Mouse (Mus musculus): ENCODE results near the gene Rufy1. TPM values are rescaled to one million over a fixed set of nuclear protein-coding genes. Genes with fewer than 3 reads are reported as not detected.

Rufy1 gene
- polyA plus RNA-seq, 1 experiment from 2014 or later = 27.0 TPM

DNA sequence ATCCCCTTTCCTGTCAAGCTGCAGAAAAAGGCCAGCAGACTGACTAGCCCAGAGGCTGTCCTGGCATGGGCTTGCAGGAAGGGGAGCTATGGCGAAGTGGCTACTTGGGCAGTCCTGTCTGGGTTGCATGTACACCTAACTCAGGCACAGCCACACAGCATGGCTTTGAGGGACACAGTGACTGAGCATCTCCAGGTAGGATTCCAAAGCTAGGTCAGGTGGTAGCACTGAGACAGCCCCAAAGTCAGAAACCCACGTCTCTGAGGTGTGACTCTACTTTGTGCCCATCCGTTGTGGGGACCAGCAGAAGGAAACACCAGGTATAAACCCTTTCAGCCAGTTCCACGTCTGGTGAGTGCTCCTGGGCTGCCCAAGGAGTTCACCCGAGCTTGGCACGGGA lies 37.6 kb downstream of the Rufy1 start:
- 88% methylated on average over 6 of the region's 6 CpGs for WGBS
- H3K4me2 ChIP-seq (replicated peaks) = no peak overlapping the region
- no peak overlapping the region for H3K9ac ChIP-seq
- peaks cover 64% of the 10 kb centered on the region for H3K36me3 ChIP-seq
- no peaks in the 10 kb centered on the region for H3K9me3 ChIP-seq (replicated peaks)
- H3K4me1 ChIP-seq = no peaks in the 10 kb centered on the region
- H3K4me3 ChIP-seq (replicated peaks) = no peak overlapping the region
- H3K27ac ChIP-seq (replicated peaks) = no peak overlapping the region
- no peak for ATAC-seq (ENCODE audit: insufficient number of reproducible peaks, low FRiP score, low TSS enrichment, low read depth)
- H3K27me3 ChIP-seq = no peaks in the 10 kb centered on the region

DNA sequence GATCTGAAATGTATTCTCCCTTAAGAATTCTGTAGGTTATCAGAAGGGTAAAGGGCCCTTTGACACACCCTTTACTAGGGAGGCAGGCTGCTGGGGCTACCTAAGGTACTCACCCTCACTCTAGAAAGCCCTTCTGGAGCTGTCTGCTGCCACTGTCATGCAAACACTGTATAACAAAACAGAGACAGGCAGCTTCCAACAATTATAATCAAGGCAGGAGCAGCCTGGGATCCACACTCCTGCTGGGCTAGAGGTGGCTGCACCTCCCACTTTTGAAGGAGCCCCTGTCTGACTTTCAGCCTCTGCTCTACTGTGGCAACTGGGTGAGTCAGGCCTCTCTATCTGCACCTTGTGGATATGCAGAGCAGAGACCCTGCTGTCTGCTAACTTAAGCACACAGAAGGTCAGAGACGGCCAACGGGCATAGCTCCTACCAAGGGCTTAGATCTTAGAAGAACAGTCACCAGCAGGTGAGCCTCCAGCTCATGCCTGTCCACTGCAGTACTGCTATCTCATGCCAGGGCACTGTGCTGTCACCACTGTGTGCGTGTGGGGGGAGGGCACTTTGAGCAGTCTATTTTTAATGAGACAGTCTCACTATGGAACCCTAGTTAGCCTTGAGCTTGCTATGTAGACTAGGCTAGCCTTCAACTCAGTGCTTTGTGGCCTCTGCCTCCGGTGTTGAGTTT lies 39.5 kb downstream of the Rufy1 start:
- H3K4me3 ChIP-seq (replicated peaks) = no peak overlapping the region
- no peak overlapping the region for H3K27ac ChIP-seq (replicated peaks)
- H3K9ac ChIP-seq = no peak overlapping the region
- H3K36me3 ChIP-seq = peaks cover 64% of the 10 kb centered on the region
- H3K9me3 ChIP-seq (replicated peaks) = no peaks in the 10 kb centered on the region
- H3K4me2 ChIP-seq (replicated peaks) = no peak overlapping the region
- H3K27me3 ChIP-seq = no peaks in the 10 kb centered on the region
- WGBS = 88% methylated on average over 4 of the region's 4 CpGs
- no peaks in the 10 kb centered on the region for H3K4me1 ChIP-seq
- no peak for ATAC-seq (ENCODE audit: insufficient number of reproducible peaks, low FRiP score, low TSS enrichment, low read depth)

DNA sequence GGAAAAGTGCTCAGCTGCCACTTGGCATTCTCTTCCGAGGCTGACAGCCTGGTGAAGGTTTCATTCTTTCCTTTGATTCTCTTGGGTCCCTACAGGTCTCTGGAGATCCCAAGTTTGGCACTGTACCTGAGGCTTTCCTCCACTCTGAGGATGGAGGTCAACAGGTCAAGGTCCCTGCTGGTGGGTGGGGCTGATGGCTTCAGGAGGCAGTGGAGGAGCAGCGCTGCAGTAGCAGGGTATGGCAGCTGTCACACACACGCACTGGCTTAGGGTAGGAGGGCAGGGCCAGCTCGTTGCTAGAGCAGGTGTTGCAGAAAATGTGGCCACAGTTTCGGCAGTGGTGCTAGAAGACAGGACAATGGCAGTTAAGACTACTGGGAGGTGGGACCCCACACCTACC lies 41.3 kb downstream of the Rufy1 start:
- Histone ChIP-seq H3K9ac (no peak overlapping the region), H3K4me3 (replicated peaks) (no peak overlapping the region), H3K27ac (replicated peaks) (no peak overlapping the region), H3K4me1 (no peaks in the 10 kb centered on the region), H3K4me2 (replicated peaks) (no peak overlapping the region), H3K36me3 (peaks cover 68% of the 10 kb centered on the region), H3K9me3 (replicated peaks) (no peaks in the 10 kb centered on the region), H3K27me3 (no peaks in the 10 kb centered on the region)
- WGBS = 64% methylated on average over 5 of the region's 5 CpGs
- no peak for ATAC-seq (ENCODE audit: insufficient number of reproducible peaks, low FRiP score, low TSS enrichment, low read depth)

DNA sequence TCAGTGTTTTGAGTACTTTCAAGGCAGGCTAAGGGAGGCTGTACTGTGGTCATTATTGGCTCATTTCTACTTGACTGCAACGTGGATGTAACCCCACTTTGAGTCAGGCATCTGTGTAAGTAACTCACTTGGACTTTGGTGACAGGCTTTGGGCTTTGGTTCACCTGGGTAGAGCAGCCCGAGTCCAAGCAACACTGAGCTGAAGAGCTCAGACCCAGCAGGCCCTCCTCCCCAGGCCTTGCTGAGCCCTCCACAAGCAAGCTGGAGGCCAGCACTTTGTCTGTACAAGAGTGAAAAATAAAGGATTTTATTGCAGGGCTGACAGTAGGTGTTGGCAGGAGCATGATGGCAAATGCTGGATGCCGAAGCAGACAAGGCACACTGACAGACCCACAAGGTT lies 41.9 kb downstream of the Rufy1 start:
- Histone ChIP-seq H3K9ac (no peak overlapping the region), H3K4me1 (no peaks in the 10 kb centered on the region), H3K36me3 (peaks cover 66% of the 10 kb centered on the region), H3K27ac (replicated peaks) (no peak overlapping the region), H3K9me3 (replicated peaks) (no peaks in the 10 kb centered on the region), H3K4me2 (replicated peaks) (no peak overlapping the region), H3K4me3 (replicated peaks) (no peak overlapping the region), H3K27me3 (no peaks in the 10 kb centered on the region)
- no peak for ATAC-seq (ENCODE audit: insufficient number of reproducible peaks, low FRiP score, low TSS enrichment, low read depth)
- WGBS = 64% methylated on average over 3 of the region's 3 CpGs

DNA sequence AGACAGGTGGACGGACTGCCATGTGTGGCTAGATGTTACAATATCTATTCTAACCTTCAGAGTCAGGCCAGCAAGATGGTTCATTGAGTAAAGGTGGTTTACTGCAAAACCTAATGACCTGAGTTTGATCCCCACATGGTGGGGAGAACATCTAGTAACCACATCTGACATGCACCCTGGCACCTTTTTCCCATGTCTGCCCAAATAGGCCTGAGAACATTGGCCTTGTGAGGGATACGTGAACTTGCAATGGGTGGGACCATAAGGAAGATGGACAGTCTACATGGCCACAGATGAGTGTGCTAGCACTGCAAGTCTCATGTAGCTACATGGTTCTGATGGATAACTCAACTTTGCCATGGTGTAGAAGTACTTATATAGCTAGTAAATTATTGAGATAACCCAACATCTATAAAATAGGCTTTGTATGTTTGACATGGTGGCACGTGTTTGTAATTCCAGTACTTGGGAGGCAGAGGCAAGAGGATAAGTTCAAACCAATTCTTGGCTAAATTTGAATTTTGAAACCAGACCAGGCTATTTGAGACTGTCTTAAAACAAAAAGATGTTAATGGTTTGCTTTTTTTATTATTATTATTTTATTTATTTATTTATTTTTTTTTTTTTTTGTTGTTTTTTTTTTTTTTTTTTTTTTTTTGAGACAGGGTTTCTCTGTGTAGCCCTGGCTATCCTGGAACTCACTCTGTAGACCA lies 42.6 kb downstream of the Rufy1 start:
- no peaks in the 10 kb centered on the region for H3K27me3 ChIP-seq
- 91% methylated on average over 3 of the region's 3 CpGs for WGBS

DNA sequence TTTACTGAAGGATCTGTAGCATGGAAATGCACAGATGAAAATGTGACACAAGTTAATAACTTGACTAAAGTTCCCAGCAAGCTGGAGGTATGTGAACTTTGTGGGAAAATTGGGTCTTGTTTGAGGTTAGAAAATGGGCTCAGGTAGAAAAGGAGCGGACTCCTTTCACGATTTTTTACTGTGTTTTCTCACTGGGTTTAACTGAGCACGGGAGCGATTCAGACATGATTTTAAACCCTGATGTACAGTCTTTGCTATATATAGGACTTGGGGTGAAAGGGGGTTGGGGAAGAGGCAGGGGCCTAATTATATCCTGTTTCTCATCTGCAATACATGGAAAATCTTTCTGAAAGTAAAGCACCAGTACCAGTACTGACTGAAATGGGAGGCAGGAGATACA lies 43.2 kb downstream of the Rufy1 start:
- H3K9ac ChIP-seq = no peak overlapping the region
- ATAC-seq (ENCODE audit: insufficient number of reproducible peaks, low FRiP score, low TSS enrichment, low read depth) = no peak
- WGBS = 81% methylated on average over 4 of the region's 4 CpGs
- H3K4me2 ChIP-seq (replicated peaks) = no peak overlapping the region
- H3K27me3 ChIP-seq = no peaks in the 10 kb centered on the region
- H3K36me3 ChIP-seq = peaks cover 66% of the 10 kb centered on the region
- no peak overlapping the region for H3K27ac ChIP-seq (replicated peaks)
- H3K4me1 ChIP-seq = no peaks in the 10 kb centered on the region
- H3K4me3 ChIP-seq (replicated peaks) = no peak overlapping the region
- no peaks in the 10 kb centered on the region for H3K9me3 ChIP-seq (replicated peaks)

More for the DNA sequence above, 42.6 kb downstream of the Rufy1 start:
- no peak overlapping the region for H3K9ac ChIP-seq
- no peak overlapping the region for H3K4me3 ChIP-seq (replicated peaks)
- H3K36me3 ChIP-seq = peaks cover 63% of the 10 kb centered on the region
- no peak overlapping the region for H3K4me2 ChIP-seq (replicated peaks)
- ATAC-seq (ENCODE audit: insufficient number of reproducible peaks, low FRiP score, low TSS enrichment, low read depth) = no peak; the same call in 1 of the 2 replicates
- H3K27ac ChIP-seq (replicated peaks) = no peak overlapping the region
- no peaks in the 10 kb centered on the region for H3K9me3 ChIP-seq (replicated peaks)
- no peaks in the 10 kb centered on the region for H3K4me1 ChIP-seq

DNA sequence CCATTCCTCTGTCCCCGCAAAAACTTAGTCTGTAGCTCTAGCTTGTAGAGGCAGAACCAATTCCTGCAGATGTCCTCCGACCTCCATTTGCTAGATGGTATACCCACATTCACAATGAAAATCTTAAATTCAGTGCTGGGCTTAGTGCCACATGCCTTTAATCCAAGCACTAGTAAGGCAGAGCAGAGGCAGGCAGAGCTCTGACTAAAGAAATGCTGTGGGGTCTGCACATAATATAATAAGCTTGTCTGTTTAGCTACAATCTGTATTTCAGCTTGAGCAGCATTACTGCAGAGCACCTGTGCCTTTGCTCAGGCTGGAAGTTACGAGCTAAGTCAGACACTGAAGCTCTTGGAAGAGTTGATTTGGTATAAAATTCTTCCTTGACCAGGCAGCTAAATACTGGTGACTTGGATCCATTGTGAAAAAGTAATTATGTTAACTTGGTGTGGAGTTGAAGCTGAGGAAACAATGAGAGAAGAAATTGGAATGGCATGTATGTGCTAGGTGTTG lies 43.7 kb downstream of the Rufy1 start:
- Histone ChIP-seq H3K27me3 (no peaks in the 10 kb centered on the region), H3K9me3 (replicated peaks) (no peaks in the 10 kb centered on the region), H3K4me3 (replicated peaks) (no peak overlapping the region), H3K27ac (replicated peaks) (no peak overlapping the region), H3K9ac (no peak overlapping the region), H3K36me3 (peaks cover 70% of the 10 kb centered on the region), H3K4me2 (replicated peaks) (no peak overlapping the region), H3K4me1 (no peaks in the 10 kb centered on the region)
- no peak for ATAC-seq (ENCODE audit: insufficient number of reproducible peaks, low FRiP score, low TSS enrichment, low read depth)
- WGBS = 68% methylated on average over 3 of the region's 3 CpGs

DNA sequence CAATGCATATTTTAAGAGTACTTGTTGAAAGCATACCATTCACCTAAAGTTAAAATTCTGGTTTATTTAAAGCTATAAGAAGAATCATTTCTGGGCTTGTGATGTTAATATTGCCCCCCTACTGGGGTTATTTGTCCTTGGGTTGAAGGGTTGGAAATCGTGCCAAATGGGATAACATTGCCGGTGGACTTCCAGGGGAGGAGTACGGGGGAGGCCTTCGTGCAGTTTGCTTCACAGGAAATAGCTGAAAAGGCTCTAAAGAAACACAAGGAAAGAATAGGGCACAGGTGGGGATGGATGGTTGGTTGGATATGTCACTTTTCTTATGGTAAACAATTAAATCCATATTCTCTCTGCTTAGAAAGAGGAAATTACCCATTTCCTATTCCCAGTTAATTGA lies 49.6 kb downstream of the Rufy1 start:
- H3K9ac ChIP-seq = no peak overlapping the region
- H3K27ac ChIP-seq (replicated peaks) = no peak overlapping the region
- 35% methylated on average over 4 of the region's 4 CpGs for WGBS
- H3K4me3 ChIP-seq (replicated peaks) = peak overlapping the region; percentile 20
- peaks cover 30% of the 10 kb centered on the region for H3K36me3 ChIP-seq
- peak overlapping the region; percentile 36; the same call in 1 of the 2 replicates for H3K4me2 ChIP-seq (replicated peaks)
- no peak for ATAC-seq (ENCODE audit: insufficient number of reproducible peaks, low FRiP score, low TSS enrichment, low read depth)
- no peaks in the 10 kb centered on the region for H3K27me3 ChIP-seq
- no peaks in the 10 kb centered on the region for H3K9me3 ChIP-seq (replicated peaks)
- peaks cover 17% of the 10 kb centered on the region for H3K4me1 ChIP-seq

DNA sequence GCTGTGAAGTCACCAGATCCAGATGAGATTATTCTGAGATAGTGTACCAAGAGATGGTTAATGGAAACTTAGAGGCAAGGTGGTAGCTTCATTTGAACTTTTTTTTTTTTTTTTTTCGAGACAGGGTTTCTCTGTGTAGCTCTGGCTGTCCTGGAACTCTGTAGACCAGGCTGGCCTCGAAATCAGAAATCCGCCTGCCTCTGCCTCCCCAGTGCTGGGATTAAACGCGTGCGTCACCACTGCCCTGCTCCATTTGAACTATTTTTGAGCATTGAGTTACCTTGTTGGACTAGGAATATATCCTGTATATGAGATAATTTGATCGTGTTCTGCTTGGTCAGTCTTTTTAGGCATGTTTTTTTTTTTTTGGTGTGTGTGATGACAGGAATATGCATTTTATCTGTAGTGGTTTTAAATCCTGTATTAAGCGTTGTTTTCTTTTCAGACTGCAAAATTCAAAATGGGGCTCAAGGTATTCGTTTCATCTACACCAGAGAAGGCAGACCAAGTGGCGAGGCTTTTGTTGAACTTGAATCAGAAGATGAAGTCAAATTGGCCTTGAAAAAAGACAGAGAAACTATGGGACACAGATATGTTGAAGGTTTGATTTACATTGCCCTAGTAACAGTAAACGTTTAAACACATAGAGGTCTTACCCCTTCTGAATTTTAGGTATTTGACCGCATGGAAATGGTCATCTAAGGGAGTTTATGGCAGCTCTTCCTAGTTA lies 51.7 kb downstream of the Rufy1 start:
- Histone ChIP-seq H3K4me3 (replicated peaks) (peak overlapping the region; percentile 82), H3K27me3 (no peaks in the 10 kb centered on the region), H3K9me3 (replicated peaks) (no peaks in the 10 kb centered on the region), H3K9ac (0 out of 2 replicates have a peak overlapping the region, but pooled peaks have one; percentile 95), H3K27ac (replicated peaks) (peak overlapping the region; percentile 100; the same call in 1 of the 2 replicates), H3K36me3 (peaks cover 17% of the 10 kb centered on the region), H3K4me1 (peaks cover 21% of the 10 kb centered on the region), H3K4me2 (replicated peaks) (peak overlapping the region; percentile 64)
- no peak for ATAC-seq (ENCODE audit: insufficient number of reproducible peaks, low FRiP score, low TSS enrichment, low read depth)
- WGBS = 51% methylated on average over 12 of the region's 12 CpGs

DNA sequence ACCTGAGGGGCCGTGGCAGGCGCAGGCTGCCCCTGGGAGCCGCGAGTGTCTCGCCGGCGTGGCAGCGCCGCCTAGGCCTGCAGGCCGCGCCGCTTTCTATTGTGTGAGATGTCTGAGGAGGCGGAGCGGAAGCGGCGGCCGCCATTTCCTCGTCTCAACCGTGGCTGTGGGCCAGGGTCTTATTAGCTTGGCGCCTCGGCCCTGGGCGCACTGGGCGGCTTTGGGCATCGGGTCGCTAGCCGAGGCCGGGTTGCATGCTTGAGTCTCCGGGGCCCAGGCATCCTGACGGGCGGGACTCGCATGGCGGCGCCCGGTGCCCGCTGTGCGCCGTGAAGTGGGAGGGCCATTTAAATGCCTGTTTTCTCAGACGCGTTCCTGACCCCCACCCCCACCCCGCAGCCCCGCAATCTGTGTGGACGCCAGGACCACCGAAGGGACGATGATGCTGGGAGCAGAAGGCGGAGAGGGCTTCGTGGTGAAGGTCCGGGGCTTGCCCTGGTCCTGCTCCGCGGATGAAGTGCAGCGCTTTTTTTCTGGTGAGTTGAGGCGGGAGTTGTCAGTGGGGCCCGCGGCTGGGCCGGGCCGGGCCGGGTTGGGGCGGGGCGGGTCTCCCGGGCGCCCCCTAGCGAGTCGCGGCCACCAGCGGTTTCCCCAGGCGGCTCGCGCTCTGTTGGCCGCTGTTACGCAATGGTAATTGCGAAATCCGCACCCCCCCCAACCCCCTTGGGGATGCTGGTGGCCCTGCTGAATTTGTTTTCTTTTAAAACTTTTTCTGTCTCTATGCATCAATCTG lies 52.8 kb downstream of the Rufy1 start:
- Histone ChIP-seq H3K9ac (peak overlapping the region; percentile 95), H3K9me3 (replicated peaks) (no peaks in the 10 kb centered on the region), H3K4me2 (replicated peaks) (peak overlapping the region; percentile 90), H3K36me3 (peaks cover 12% of the 10 kb centered on the region), H3K27me3 (no peaks in the 10 kb centered on the region), H3K4me3 (replicated peaks) (peak overlapping the region; percentile 82), H3K4me1 (peaks cover 21% of the 10 kb centered on the region), H3K27ac (replicated peaks) (peak overlapping the region; percentile 100)
- WGBS = under 1% methylated on average over 71 of the region's 71 CpGs
- ATAC-seq (ENCODE audit: insufficient number of reproducible peaks, low FRiP score, low TSS enrichment, low read depth) = peak; percentile 80

All from embryonic facial prominence, embryonic 15.5 days (tissue).